Mouse (Mus musculus) spleen, adult 2 months (tissue): ENCODE measurements around the gene Osbpl10. TPM values are rescaled to one million over a fixed set of nuclear protein-coding genes. Genes with fewer than 3 reads are reported as not detected.
"Not testable (repeated sequence)": the region's sequence is repeated elsewhere in the genome, so short reads cannot be mapped to it uniquely, and the experiment has no call there.

Experiments
- DNase-seq, 2 experiments: peaks; one replicate each; pipeline versions ENCODE4 v3.0.0 to v3.0.0-alpha.2; 2012 to 2021; ENCODE audit warnings: low spot score in 2 of 2, low read depth in 1 of 2
- H3K27ac ChIP-seq: fragments of 200-500 bp; 2 replicates; pipeline ENCODE4 v1.5.1; 2012; ENCODE audit warnings: low read length, inconsistent platforms; ENCODE audit not compliant: insufficient read depth
- H3K27me3 ChIP-seq: fragments of 200-500 bp; 2 replicates; pipeline ENCODE4 v1.6.1; 2012; ENCODE audit warnings: mild to moderate bottlenecking, moderate library complexity, low read length, inconsistent platforms; ENCODE audit not compliant: control insufficient read depth, insufficient read depth
- H3K36me3 ChIP-seq: fragments of 200-500 bp; 2 replicates; pipeline ENCODE4 v1.6.1; 2012; ENCODE audit warnings: mild to moderate bottlenecking, low read length, inconsistent platforms; ENCODE audit not compliant: control insufficient read depth, insufficient read depth
- H3K4me1 ChIP-seq: fragments of 200-500 bp; 2 replicates; pipeline ENCODE4 v1.6.1; 2011; ENCODE audit warnings: inconsistent platforms; ENCODE audit not compliant: control insufficient read depth, insufficient read depth, insufficient read length
- H3K4me3 ChIP-seq: fragments of 200-500 bp; 2 replicates; pipeline ENCODE4 v1.5.1; 2011; ENCODE audit warnings: mild to moderate bottlenecking, inconsistent platforms; ENCODE audit not compliant: insufficient read depth, insufficient read length; ENCODE audit errors: extremely low read depth
- CTCF ChIP-seq: fragments of 200-500 bp; IDR thresholded peaks from 2 replicates; pipeline ENCODE4 v1.5.1; 2011; ENCODE audit warnings: mild to moderate bottlenecking, inconsistent platforms; ENCODE audit not compliant: insufficient read depth, insufficient read length, insufficient replicate concordance; ENCODE audit errors: extremely low read depth
- POLR2A ChIP-seq: fragments of 200-500 bp; IDR thresholded peaks from 2 replicates; pipeline ENCODE4 v1.6.1; 2011; ENCODE audit warnings: low read depth, low read length, inconsistent platforms
- WGBS: fragments of 180-500 bp; shearing (Covaris S2); methylation state at CpG from one replicate; pipeline ENCODE4 v1.1.7; 2018; 5-methylcytosine and 5-hydroxymethylcytosine counted together
- polyA plus RNA-seq: library from polyadenylated mRNA; depleted of rRNA; stranded (reverse); fragments of >200 nt; gene quantifications from 2 replicates; pipeline ENCODE4 v1.2.3, GENCODE M21; 2012

Gene Osbpl10
- polyA plus RNA-seq, 1 experiment, result 0.54 TPM

- Histone ChIP-seq H3K27me3 (no peaks in the 10 kb centered on the region), H3K4me1 (no peaks in the 10 kb centered on the region), H3K4me3 (no peak overlapping the region), H3K36me3 (no peaks in the 10 kb centered on the region), H3K27ac (no peak overlapping the region)
- TF ChIP-seq POLR2A (no peak), CTCF (no peak)
- no peak for DNase-seq
- 81% methylated on average over 3 of the region's 3 CpGs for WGBS
These were observed 50.9 kb downstream of the Osbpl10 start for GRCm38 (mm10) chr9:115029307-115029706.

GRCm38 (mm10) chr9:115030581-115030980, 52.2 kb downstream of the Osbpl10 start:
- TF ChIP-seq POLR2A, result no peak
- TF ChIP-seq CTCF, result no peak
- 72% methylated on average over 4 of the region's 4 CpGs for WGBS
- DNase-seq, result no peak
- Histone ChIP-seq H3K4me3 (no peak overlapping the region), H3K27me3 (no peaks in the 10 kb centered on the region), H3K27ac (no peak overlapping the region), H3K4me1 (no peaks in the 10 kb centered on the region), H3K36me3 (no peaks in the 10 kb centered on the region)

- H3K27ac ChIP-seq, H3K36me3 ChIP-seq, H3K27me3 ChIP-seq, H3K4me3 ChIP-seq, H3K4me1 ChIP-seq, DNase-seq: not testable (repeated sequence)
- 91% methylated on average over 1 of the region's 1 CpGs for WGBS
These were observed 52.7 kb downstream of the Osbpl10 start for GRCm38 (mm10) chr9:115031046-115031445.

GRCm38 (mm10) chr9:115032786-115033185, 54.4 kb downstream of the Osbpl10 start:
- Histone ChIP-seq H3K27ac (no peak overlapping the region), H3K36me3 (no peaks in the 10 kb centered on the region), H3K4me1 (no peaks in the 10 kb centered on the region), H3K4me3 (no peak overlapping the region), H3K27me3 (no peaks in the 10 kb centered on the region)
- DNase-seq, result no peak
- no peak for TF ChIP-seq CTCF
- TF ChIP-seq POLR2A, result no peak
- WGBS, result 91% methylated on average over 7 of the region's 7 CpGs

- Histone ChIP-seq H3K27me3 (no peaks in the 10 kb centered on the region), H3K27ac (no peak overlapping the region), H3K4me1 (no peaks in the 10 kb centered on the region), H3K36me3 (no peaks in the 10 kb centered on the region), H3K4me3 (no peak overlapping the region)
- 61% methylated on average over 6 of the region's 6 CpGs for WGBS
- DNase-seq, result no peak
- no peak for TF ChIP-seq POLR2A
- no peak for TF ChIP-seq CTCF
These were observed 55.9 kb downstream of the Osbpl10 start for GRCm38 (mm10) chr9:115034271-115034670.

GRCm38 (mm10) chr9:115034788-115035187, 56.4 kb downstream of the Osbpl10 start:
- Histone ChIP-seq H3K4me1 (no peaks in the 10 kb centered on the region), H3K27me3 (no peaks in the 10 kb centered on the region), H3K27ac (no peak overlapping the region), H3K4me3 (no peak overlapping the region), H3K36me3 (no peaks in the 10 kb centered on the region)
- 82% methylated on average over 7 of the region's 7 CpGs for WGBS
- no peak for TF ChIP-seq POLR2A
- TF ChIP-seq CTCF, result no peak
- no peak for DNase-seq

GRCm38 (mm10) chr9:115038215-115038614, 59.8 kb downstream of the Osbpl10 start:
- Histone ChIP-seq H3K4me1 (no peaks in the 10 kb centered on the region), H3K4me3 (no peak overlapping the region), H3K27ac (no peak overlapping the region), H3K36me3 (no peaks in the 10 kb centered on the region), H3K27me3 (no peaks in the 10 kb centered on the region)
- 57% methylated on average over 14 of the region's 14 CpGs for WGBS
- TF ChIP-seq POLR2A (no peak), CTCF (no peak)
- no peak for DNase-seq

- TF ChIP-seq POLR2A (no peak), CTCF (no peak)
- no peak for DNase-seq
- Histone ChIP-seq H3K4me3 (no peak overlapping the region), H3K27me3 (no peaks in the 10 kb centered on the region), H3K36me3 (no peaks in the 10 kb centered on the region), H3K27ac (no peak overlapping the region), H3K4me1 (no peaks in the 10 kb centered on the region)
- WGBS, result 96% methylated on average over 9 of the region's 9 CpGs
These were observed 60.3 kb downstream of the Osbpl10 start for GRCm38 (mm10) chr9:115038686-115039085.
